Mouse (Mus musculus) lung, postnatal 0 days (tissue): Measurements from ENCODE around the gene Rorb. TPM values are rescaled to one million over a fixed set of nuclear protein-coding genes. Genes with fewer than 3 reads are reported as not detected.

Experiments used
- ATAC-seq: fragments of 200-750 bp; cut with Nextera tagmentation; 2 replicates; pipeline ENCODE4 v1.8.0; 2017; ENCODE audit warnings: moderate library complexity
- DNase-seq: peaks from one replicate; pipeline ENCODE4 v3.0.0-alpha.2; 2016; ENCODE audit warnings: low spot score
- H3K27ac ChIP-seq: fragments of 300-500 bp; sonication (generic); 2 replicates; pipeline ENCODE4 v1.5.1; 2014; ENCODE audit warnings: antibody characterized with exemption, mild to moderate bottlenecking, low read length, mixed read lengths
- H3K27me3 ChIP-seq: fragments of 300-500 bp; sonication (generic); replicated peaks from 2 replicates; pipeline ENCODE4 v1.6.1; 2014; ENCODE audit warnings: low read length, mixed read lengths; ENCODE audit not compliant: insufficient read depth
- H3K36me3 ChIP-seq: fragments of 300-500 bp; sonication (generic); 2 replicates; pipeline ENCODE4 v1.6.1; 2014; ENCODE audit warnings: low read length, mixed read lengths; ENCODE audit not compliant: insufficient read depth
- H3K4me1 ChIP-seq: fragments of 300-500 bp; sonication (generic); 2 replicates; pipeline ENCODE4 v1.6.1; 2014; ENCODE audit warnings: antibody characterized with exemption, low read depth, low read length, mixed read lengths; ENCODE audit not compliant: insufficient read depth
- H3K4me2 ChIP-seq: fragments of 300-500 bp; sonication (generic); replicated peaks from 2 replicates; pipeline ENCODE4 v1.6.1; 2014; ENCODE audit warnings: low read depth, mild to moderate bottlenecking, low read length, moderate library complexity, mixed read lengths
- H3K4me3 ChIP-seq: fragments of 300-500 bp; sonication (generic); 2 replicates; pipeline ENCODE4 v1.5.1; 2014; ENCODE audit warnings: low read depth, low read length
- H3K9ac ChIP-seq: fragments of 300-500 bp; sonication (generic); replicated peaks from 2 replicates; pipeline ENCODE4 v1.6.1; 2014; ENCODE audit warnings: low read depth, mild to moderate bottlenecking
- H3K9me3 ChIP-seq: fragments of 300-500 bp; sonication (generic); 2 replicates; pipeline ENCODE4 v1.6.1; 2016; ENCODE audit warnings: low read length, mixed read lengths
- CTCF ChIP-seq: IDR thresholded peaks from 2 replicates; pipeline ENCODE4 v1.5.1; 2016; ENCODE audit warnings: antibody characterized with exemption, mild to moderate bottlenecking
- EP300 ChIP-seq: IDR thresholded peaks from 2 replicates; pipeline ENCODE4 v1.6.1; 2016; ENCODE audit warnings: antibody characterized with exemption, mild to moderate bottlenecking, control low read depth
- WGBS: fragments of 180-500 bp; shearing (Covaris S2); extraction: QIAGEN DNeasy Blood & Tissue Kit; methylation state at CpG from one replicate; pipeline ENCODE4 v1.1.7; 2014; 5-methylcytosine and 5-hydroxymethylcytosine counted together
- polyA plus RNA-seq: library from polyadenylated mRNA; unstranded; fragments of >200 nt; fragmentation: Nextera tagmentation; extraction: Ambion mirVana; gene quantifications from 2 replicates; pipeline ENCODE4 v1.2.1, GENCODE M21; 2015

Gene Rorb
- polyA plus RNA-seq, 1 experiment from 2014 or later, result 0.14 TPM

GRCm38 (mm10) chr19:18888491-18889116, 222.4 kb downstream of the Rorb start:
- Histone ChIP-seq H3K36me3 (no peaks in the 10 kb centered on the region), H3K9me3 (no peaks in the 10 kb centered on the region), H3K4me1 (no peaks in the 10 kb centered on the region), H3K27ac (no peak overlapping the region), H3K4me2 (no peak overlapping the region; the same call in 1 of the 2 replicates), H3K9ac (no peak overlapping the region), H3K27me3 (no peaks in the 10 kb centered on the region), H3K4me3 (no peak overlapping the region)
- ATAC-seq, result no peak
- no peak for DNase-seq
- 39% methylated on average over 13 of the region's 13 CpGs for WGBS
- TF ChIP-seq EP300 (no peak), CTCF (no peak)

- Histone ChIP-seq H3K27ac (no peak overlapping the region), H3K27me3 (no peaks in the 10 kb centered on the region), H3K9me3 (no peaks in the 10 kb centered on the region), H3K36me3 (no peaks in the 10 kb centered on the region), H3K4me1 (no peaks in the 10 kb centered on the region), H3K4me2 (no peak overlapping the region), H3K9ac (no peak overlapping the region), H3K4me3 (no peak overlapping the region)
- DNase-seq (no peak), ATAC-seq (no peak)
- 48% methylated on average over 11 of the region's 11 CpGs for whole genome bisulfite sequencing
- TF ChIP-seq EP300, result no peak
- no peak for TF ChIP-seq CTCF
Measured at GRCm38 (mm10) chr19:18887646-18888407, 223.2 kb downstream of the Rorb start.

DNA sequence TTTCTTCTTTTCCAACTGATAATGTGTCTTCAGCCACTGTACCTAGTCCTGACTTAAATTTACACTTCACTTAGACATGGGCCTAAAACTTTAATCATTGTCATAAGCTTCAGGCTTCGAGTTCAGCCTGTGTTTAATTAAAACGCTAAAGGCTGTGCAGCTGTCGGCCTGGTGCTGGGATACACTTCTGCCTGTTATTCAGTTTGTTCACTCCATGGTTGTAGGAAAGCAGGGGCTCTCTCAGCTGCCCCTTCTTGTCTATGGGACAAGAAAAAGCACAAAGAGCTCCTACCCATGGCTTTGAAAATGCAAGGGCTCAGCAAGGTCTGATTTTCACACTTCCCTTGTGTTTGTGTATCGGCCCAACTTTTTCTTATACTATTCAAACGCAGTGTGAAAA, 229.8 kb downstream of the Rorb start:
- Histone ChIP-seq H3K9me3 (no peaks in the 10 kb centered on the region), H3K4me1 (no peaks in the 10 kb centered on the region), H3K4me2 (no peak overlapping the region), H3K36me3 (no peaks in the 10 kb centered on the region), H3K9ac (no peak overlapping the region), H3K27ac (no peak overlapping the region), H3K4me3 (no peak overlapping the region), H3K27me3 (no peaks in the 10 kb centered on the region)
- no peak for ATAC-seq
- no peak for DNase-seq
- 76% methylated on average over 5 of the region's 5 CpGs for WGBS
- TF ChIP-seq CTCF (no peak), EP300 (no peak)
